Mouse (Mus musculus): ENCODE data around the gene As3mt. TPM values are rescaled to one million over a fixed set of nuclear protein-coding genes. Genes with fewer than 3 reads are reported as not detected.

Gene As3mt
- polyA plus RNA-seq, 1 experiment from 2014 or later, result 50.3 TPM

GRCm38 (mm10) chr19:46784502-46784901 lies 77.2 kb downstream of the As3mt start:
- no peaks in the 10 kb centered on the region for H3K27me3 ChIP-seq (replicated peaks)
- no peaks in the 10 kb centered on the region for H3K36me3 ChIP-seq
- peaks cover 12% of the 10 kb centered on the region; the same call in 1 of the 2 replicates for H3K4me1 ChIP-seq (replicated peaks)
- no peaks in the 10 kb centered on the region for H3K9me3 ChIP-seq (replicated peaks)
- H3K4me2 ChIP-seq, result no peak overlapping the region
- ATAC-seq (ENCODE audit: insufficient number of reproducible peaks, low FRiP score), result no peak
- no peak overlapping the region for H3K27ac ChIP-seq (ENCODE audit: poor library complexity, severe bottlenecking)
- 55% methylated on average over 6 of the region's 6 CpGs for WGBS
- no peak overlapping the region for H3K4me3 ChIP-seq
- H3K9ac ChIP-seq, result no peak overlapping the region

GRCm38 (mm10) chr19:46785633-46786032 lies 78.4 kb downstream of the As3mt start:
- Histone ChIP-seq H3K36me3 (no peaks in the 10 kb centered on the region), H3K9me3 (replicated peaks) (no peaks in the 10 kb centered on the region), H3K4me1 (replicated peaks) (peaks cover 13% of the 10 kb centered on the region; the same call in 1 of the 2 replicates), H3K27ac (ENCODE audit: poor library complexity, severe bottlenecking) (no peak overlapping the region), H3K4me3 (no peak overlapping the region), H3K4me2 (no peak overlapping the region), H3K9ac (no peak overlapping the region), H3K27me3 (replicated peaks) (no peaks in the 10 kb centered on the region)
- no peak for ATAC-seq (ENCODE audit: insufficient number of reproducible peaks, low FRiP score)
- WGBS, result 86% methylated on average over 4 of the region's 4 CpGs

GRCm38 (mm10) chr19:46789782-46790181 lies 82.5 kb downstream of the As3mt start:
- WGBS, result 82% methylated on average over 1 of the region's 1 CpGs
- no peaks in the 10 kb centered on the region for H3K36me3 ChIP-seq
- no peak for ATAC-seq (ENCODE audit: insufficient number of reproducible peaks, low FRiP score)
- no peaks in the 10 kb centered on the region for H3K9me3 ChIP-seq (replicated peaks)
- H3K4me3 ChIP-seq, result no peak overlapping the region
- peaks cover 12% of the 10 kb centered on the region for H3K4me1 ChIP-seq (replicated peaks)
- H3K27me3 ChIP-seq (replicated peaks), result no peaks in the 10 kb centered on the region
- no peak overlapping the region for H3K27ac ChIP-seq (ENCODE audit: poor library complexity, severe bottlenecking)
- H3K9ac ChIP-seq, result no peak overlapping the region
- H3K4me2 ChIP-seq, result no peak overlapping the region

Other genes starting within 250 kb of the As3mt start
- gene Trim8, start 205.8 kb upstream of the As3mt start, polyA plus RNA-seq (2016; fragmentation: Nextera tagmentation; extraction: Ambion mirVana), result 24.1 and 24.2 TPM in 2 replicates
- gene Arl3, start 134.3 kb upstream of the As3mt start, polyA plus RNA-seq (2016; fragmentation: Nextera tagmentation; extraction: Ambion mirVana), result 88.2 and 94.4 TPM in 2 replicates
- gene Sfxn2, start 134.1 kb upstream of the As3mt start, polyA plus RNA-seq (2016; fragmentation: Nextera tagmentation; extraction: Ambion mirVana), result 8.1 and 8.9 TPM in 2 replicates
- 53.4 and 55.6 TPM in 2 replicates for gene Wbp1l, start 108.4 kb upstream of the As3mt start, polyA plus RNA-seq (2016; fragmentation: Nextera tagmentation; extraction: Ambion mirVana)
- 0.86 and 1.3 TPM in 2 replicates for gene Cyp17a1, start 34.3 kb upstream of the As3mt start, polyA plus RNA-seq (2016; fragmentation: Nextera tagmentation; extraction: Ambion mirVana)
- 16.3 and 17.0 TPM in 2 replicates for gene Borcs7, start 17.6 kb upstream of the As3mt start, polyA plus RNA-seq (2016; fragmentation: Nextera tagmentation; extraction: Ambion mirVana)
- 3.9 and 4.0 TPM in 2 replicates for gene Cnnm2, start 54.1 kb downstream of the As3mt start, polyA plus RNA-seq (2016; fragmentation: Nextera tagmentation; extraction: Ambion mirVana)